ENCODE assay signal across 16 mouse cellular contexts in genomic region chr2:9871798-9872197, GRCm38 (mm10). TPM values are rescaled to one million over a fixed set of nuclear protein-coding genes. Genes with fewer than 3 reads are reported as not detected.
DNase-seq lines count a peak whose midpoint lies in the region; ATAC-seq and TF ChIP-seq lines count a peak whose summit lies in the region.
"Had no signal": no experiment of that assay in that cellular context is flagged by ENCODE, and none has a peak within 500 bp of the region (broad histone marks: within the 10 kb centered on the region; RNA-seq: fewer than 3 reads in every experiment).

No protein-coding gene starts in this region.

- intact Hi-C loops in heart, postnatal 25 days (cut with DNase I): loop anchor here (10.0 kb wide), 2 partner anchors 247 to 337 kb away; no protein-coding TSS in a partner anchor

- DNase-seq in heart, postnatal 25 days (ENCODE audit: low spot score): no peak
- DNase-seq in kidney, postnatal 0 days (ENCODE audit: low spot score): no peak
- DNase-seq in kidney, adult 8-10 months: no peak
- DNase-seq in midbrain, postnatal 0 days (ENCODE audit: low spot score): no peak
- no peak for DNase-seq in adrenal gland, adult 2 months
- no peak for DNase-seq in urinary bladder, postnatal 4 days (ENCODE audit: low spot score in 2 of 2)
- DNase-seq: cerebellum, adult 2 months; lung, postnatal 14 days; right cerebral cortex, postnatal 14 days had no signal

- no peak overlapping the region; the same call in 1 of the 2 replicates for H3K9ac ChIP-seq in heart, embryonic 14.5 days (ENCODE audit: low read length)
- peak overlapping the region; percentile 58; the same call in 1 of the 2 replicates for H3K9ac ChIP-seq in kidney, postnatal 0 days (ENCODE audit: low read depth, low read length)
- H3K9ac ChIP-seq in embryonic facial prominence, embryonic 12.5 days: no peak overlapping the region
- H3K9ac ChIP-seq in midbrain, postnatal 0 days (replicated peaks; ENCODE audit: low read length, poor library complexity, severe bottlenecking): 0 out of 2 replicates have a peak overlapping the region, but pooled peaks have one; percentile 44

- no peaks in the 10 kb centered on the region for H3K36me3 ChIP-seq in heart, embryonic 14.5 days (ENCODE audit: control insufficient read depth, insufficient read depth, low read length)
- H3K36me3 ChIP-seq in kidney, postnatal 0 days (ENCODE audit: insufficient read depth, low read length): no peaks in the 10 kb centered on the region
- no peaks in the 10 kb centered on the region for H3K36me3 ChIP-seq in embryonic facial prominence, embryonic 12.5 days
- H3K36me3 ChIP-seq in midbrain, postnatal 0 days (ENCODE audit: insufficient read depth, low read length): no peaks in the 10 kb centered on the region

- no peaks in the 10 kb centered on the region for H3K9me3 ChIP-seq in heart, embryonic 14.5 days (ENCODE audit: control insufficient read depth, low read length)
- H3K9me3 ChIP-seq in kidney, postnatal 0 days (replicated peaks; ENCODE audit: low read length): no peaks in the 10 kb centered on the region
- H3K9me3 ChIP-seq in embryonic facial prominence, embryonic 12.5 days: no peaks in the 10 kb centered on the region
- no peaks in the 10 kb centered on the region for H3K9me3 ChIP-seq in midbrain, postnatal 0 days (ENCODE audit: low read length)

- no peak overlapping the region for H3K27ac ChIP-seq in heart, embryonic 14.5 days (replicated peaks in 1 of 2; ENCODE audit: control insufficient read depth in 1 of 2, insufficient read depth in 1 of 2, low read depth in 2 of 2, low read length in 2 of 2)
- H3K27ac ChIP-seq in kidney, postnatal 0 days: no peak overlapping the region
- H3K27ac ChIP-seq in embryonic facial prominence, embryonic 12.5 days: no peak overlapping the region
- H3K27ac ChIP-seq in midbrain, postnatal 0 days (ENCODE audit: low read depth, low read length): no peak overlapping the region
- H3K27ac ChIP-seq: layer of hippocampus, adult 2 months had no signal

- peaks cover 3 to 6% of the 10 kb centered on the region in 2 experiments; a peak in 3 of 4 replicates for H3K4me1 ChIP-seq in heart, embryonic 14.5 days (ENCODE audit: control insufficient read depth in 2 of 2, insufficient read depth in 2 of 2, low read length in 2 of 2)
- no peaks in the 10 kb centered on the region for H3K4me1 ChIP-seq in kidney, postnatal 0 days (replicated peaks; ENCODE audit: insufficient read depth, low read length)
- H3K4me1 ChIP-seq in embryonic facial prominence, embryonic 12.5 days: peaks cover 22% of the 10 kb centered on the region; the same call in 1 of the 2 replicates
- H3K4me1 ChIP-seq in midbrain, postnatal 0 days (ENCODE audit: insufficient read depth, low read length): no peaks in the 10 kb centered on the region

- peaks cover 59% of the 10 kb centered on the region for H3K27me3 ChIP-seq in heart, embryonic 14.5 days (ENCODE audit: control insufficient read depth, insufficient read depth, low read length)
- peaks cover 28% of the 10 kb centered on the region for H3K27me3 ChIP-seq in kidney, postnatal 0 days (ENCODE audit: insufficient read depth, low read length)
- peaks cover 41% of the 10 kb centered on the region for H3K27me3 ChIP-seq in embryonic facial prominence, embryonic 12.5 days
- H3K27me3 ChIP-seq in midbrain, postnatal 0 days (ENCODE audit: insufficient read depth, low read length): peaks cover 44% of the 10 kb centered on the region

- no peak for ATAC-seq in heart, embryonic 14.5 days (ENCODE audit: insufficient number of reproducible peaks, insufficient read depth, low FRiP score, low read depth)
- no peak for ATAC-seq in kidney, postnatal 0 days (replicated peaks; ENCODE audit: low FRiP score, low read depth)
- ATAC-seq in embryonic facial prominence, embryonic 12.5 days (ENCODE audit: insufficient number of reproducible peaks, insufficient read depth, low FRiP score, low TSS enrichment): no peak
- no peak for ATAC-seq in midbrain, postnatal 0 days (ENCODE audit: low FRiP score)

- WGBS in heart, embryonic 14.5 days: 35% methylated on average over 6 of the region's 6 CpGs
- 49% methylated on average over 6 of the region's 6 CpGs for WGBS in kidney, postnatal 0 days
- WGBS in embryonic facial prominence, embryonic 12.5 days: 30% methylated on average over 6 of the region's 6 CpGs
- 35% methylated on average over 6 of the region's 6 CpGs for WGBS in midbrain, postnatal 0 days

- no peak overlapping the region for H3K4me3 ChIP-seq in heart, embryonic 14.5 days (ENCODE audit: control insufficient read depth in 1 of 2, insufficient read depth in 1 of 2, low read depth in 1 of 2, low read length in 2 of 2)
- H3K4me3 ChIP-seq in kidney, postnatal 0 days (replicated peaks; ENCODE audit: low read depth, low read length): peak overlapping the region; percentile 57
- H3K4me3 ChIP-seq in embryonic facial prominence, embryonic 12.5 days: no peak overlapping the region
- peak overlapping the region; percentile 43; the same call in 1 of the 2 replicates for H3K4me3 ChIP-seq in midbrain, postnatal 0 days (ENCODE audit: low read depth, low read length)
- H3K4me3 ChIP-seq: layer of hippocampus, adult 2 months had no signal

- 0 out of 2 replicates have a peak overlapping the region, but pooled peaks have one; percentile 4 for H3K4me2 ChIP-seq in heart, embryonic 14.5 days (ENCODE audit: low read length)
- H3K4me2 ChIP-seq in kidney, postnatal 0 days (ENCODE audit: low read length): peak overlapping the region; percentile 91; the same call in 1 of the 2 replicates
- 0 out of 2 replicates have a peak overlapping the region, but pooled peaks have one; percentile 85 for H3K4me2 ChIP-seq in embryonic facial prominence, embryonic 12.5 days (replicated peaks)
- H3K4me2 ChIP-seq in midbrain, postnatal 0 days (ENCODE audit: low read depth, low read length, poor library complexity, severe bottlenecking): peak overlapping the region; percentile 71

- TF ChIP-seq CTCF in kidney, postnatal 0 days (IDR thresholded peaks at IDR 0.05; ENCODE audit: low read depth): no peak
- TF ChIP-seq CTCF in midbrain, postnatal 0 days (IDR thresholded peaks at IDR 0.05): no peak

RNA-seq across cellular contexts. Expression of gene 4930412O13Rik, which starts 9.3 kb away (rescaled TPM):
- 0.57 TPM in 1 of 2 replicates, not detected in the other for polyA plus RNA-seq in heart, embryonic 14.5 days (2014; fragmentation: Nextera tagmentation; extraction: Ambion mirVana)
- not detected for total RNA-seq in heart, postnatal 25 days (2021)
- 3.3 and 5.0 TPM in 2 replicates for polyA plus RNA-seq in kidney, postnatal 0 days (2015; fragmentation: Nextera tagmentation; extraction: Ambion mirVana)
- 1.8 and 1.9 TPM in 2 replicates for polyA plus RNA-seq in embryonic facial prominence, embryonic 12.5 days (2016; fragmentation: Nextera tagmentation; extraction: Ambion mirVana)
- 0.11 and 0.66 TPM in 2 replicates for total RNA-seq in midbrain, postnatal 0 days (2014; rRNA removed)
- 2.0 TPM in 2 replicates for polyA plus RNA-seq in midbrain, postnatal 0 days (2015; fragmentation: Nextera tagmentation; extraction: Ambion mirVana)
- 1 to 10 TPM in 1 of 2 experiments, under 1 TPM in 1; 0.59 to 1.0 TPM for total RNA-seq in adrenal gland, adult 2 months (2021)
- polyA plus RNA-seq in adrenal gland, adult 2 months (2012; rRNA removed): 0.11 and 0.22 TPM in 2 replicates
- total RNA-seq: layer of hippocampus, adult 2 months; left cerebral cortex, postnatal 25 days had no signal
- polyA plus RNA-seq: cerebellum, adult 2 months; forebrain, embryonic 11.5 days; intestine, embryonic 14.5 days; liver, embryonic 11.5 days had no signal

RNA-seq across cellular contexts. Expression of gene 9230102O04Rik, which starts 17.5 kb away (rescaled TPM):
- not detected in 2 replicates for polyA plus RNA-seq in heart, embryonic 14.5 days (2014; fragmentation: Nextera tagmentation; extraction: Ambion mirVana)
- not detected for total RNA-seq in heart, postnatal 25 days (2021)
- 12.5 and 18.7 TPM in 2 replicates for polyA plus RNA-seq in kidney, postnatal 0 days (2015; fragmentation: Nextera tagmentation; extraction: Ambion mirVana)
- 0.41 and 1.0 TPM in 2 replicates for polyA plus RNA-seq in embryonic facial prominence, embryonic 12.5 days (2016; fragmentation: Nextera tagmentation; extraction: Ambion mirVana)
- 0.77 TPM in 1 of 2 replicates, not detected in the other for total RNA-seq in midbrain, postnatal 0 days (2014; rRNA removed)
- polyA plus RNA-seq in midbrain, postnatal 0 days (2015; fragmentation: Nextera tagmentation; extraction: Ambion mirVana): 2.2 and 3.6 TPM in 2 replicates
- not detected for total RNA-seq in adrenal gland, adult 2 months (2021)
- not detected in 2 replicates for polyA plus RNA-seq in adrenal gland, adult 2 months (2012; rRNA removed)
- total RNA-seq: layer of hippocampus, adult 2 months; left cerebral cortex, postnatal 25 days had no signal
- polyA plus RNA-seq: cerebellum, adult 2 months; forebrain, embryonic 11.5 days; intestine, embryonic 14.5 days; liver, embryonic 11.5 days had no signal

RNA-seq across cellular contexts. Expression of gene Gata3, which starts 18.0 kb away (rescaled TPM):
- 2.4 and 3.1 TPM in 2 replicates for polyA plus RNA-seq in heart, embryonic 14.5 days (2014; fragmentation: Nextera tagmentation; extraction: Ambion mirVana)
- total RNA-seq in heart, postnatal 25 days (2021): 1 to 10 TPM; 1.1 to 1.7 TPM
- polyA plus RNA-seq in kidney, postnatal 0 days (2015; fragmentation: Nextera tagmentation; extraction: Ambion mirVana): 95.1 and 99.1 TPM in 2 replicates
- polyA plus RNA-seq in embryonic facial prominence, embryonic 12.5 days (2016; fragmentation: Nextera tagmentation; extraction: Ambion mirVana): 22.6 and 23.6 TPM in 2 replicates
- total RNA-seq in midbrain, postnatal 0 days (2014; rRNA removed): 13.3 and 14.5 TPM in 2 replicates
- 88.9 and 94.6 TPM in 2 replicates for polyA plus RNA-seq in midbrain, postnatal 0 days (2015; fragmentation: Nextera tagmentation; extraction: Ambion mirVana)
- total RNA-seq in adrenal gland, adult 2 months (2021): 10 to 100 TPM; 12.7 to 26.1 TPM
- 15.9 and 18.6 TPM in 2 replicates for polyA plus RNA-seq in adrenal gland, adult 2 months (2012; rRNA removed)
- total RNA-seq: layer of hippocampus, adult 2 months; left cerebral cortex, postnatal 25 days had no signal

Comparison
In these comparisons a context has a peak if more than half of its experiments do, and no peak if none do; other contexts are left out.
1. H3K4me2 ChIP-seq: peak in every context shown above with its lines; median percentile 91 in kidney, postnatal 0 days; 85 in embryonic facial prominence, embryonic 12.5 days; 71 in midbrain, postnatal 0 days; 4 in heart, embryonic 14.5 days.
2. H3K4me3 ChIP-seq: peak in kidney, postnatal 0 days (single experiment) and midbrain, postnatal 0 days (single experiment); none in heart, embryonic 14.5 days (0 of 2) and embryonic facial prominence, embryonic 12.5 days (single experiment).
3. H3K9ac ChIP-seq: peak in kidney, postnatal 0 days (single experiment) and midbrain, postnatal 0 days (single experiment); none in heart, embryonic 14.5 days (single experiment) and embryonic facial prominence, embryonic 12.5 days (single experiment).